Mouse (Mus musculus): ENCODE measurements around the gene Pusl1.

Gene Pusl1

DNA sequence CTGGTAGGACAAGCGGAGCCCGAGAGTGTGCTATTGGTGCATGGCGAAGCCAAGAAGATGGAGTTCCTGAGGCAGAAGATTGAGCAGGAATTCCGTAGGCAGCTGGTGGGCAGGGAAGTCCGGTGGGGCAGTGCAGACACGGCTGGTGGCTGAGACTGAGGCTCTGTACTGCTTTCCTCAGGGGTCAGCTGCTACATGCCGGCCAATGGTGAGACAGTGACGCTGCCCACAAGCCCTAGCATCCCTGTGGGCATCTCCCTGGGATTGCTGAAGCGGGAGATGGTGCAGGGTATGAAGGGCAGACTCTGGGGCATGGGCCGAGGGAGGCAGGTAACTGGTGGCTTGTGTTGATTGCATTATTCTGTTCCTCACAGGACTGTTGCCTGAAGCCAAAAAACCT is 3.9 kb downstream of the Pusl1 start:
- DNase-seq (ENCODE audit: low spot score in 2 of 2), result no peak

DNA sequence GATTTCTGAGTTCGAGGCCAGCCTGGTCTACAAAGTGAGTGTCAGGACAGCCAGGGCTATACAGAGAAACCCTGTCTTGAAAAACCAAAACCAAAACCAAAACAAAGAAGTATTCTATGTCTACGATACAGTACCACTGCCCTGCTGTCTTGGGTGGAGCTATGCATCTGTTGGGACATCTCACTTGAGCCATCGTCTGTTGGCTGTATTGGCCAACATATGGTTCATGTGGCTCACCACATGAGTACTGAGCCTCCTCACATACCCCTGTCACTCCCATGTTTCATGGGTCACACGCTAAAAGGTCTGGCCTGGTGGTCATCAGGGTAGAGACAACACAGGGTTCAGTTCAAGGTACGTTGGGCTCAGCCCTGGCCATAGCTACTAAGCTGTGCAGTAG is 5.3 kb downstream of the Pusl1 start:
- no peak for DNase-seq (ENCODE audit: low spot score in 2 of 2)

DNA sequence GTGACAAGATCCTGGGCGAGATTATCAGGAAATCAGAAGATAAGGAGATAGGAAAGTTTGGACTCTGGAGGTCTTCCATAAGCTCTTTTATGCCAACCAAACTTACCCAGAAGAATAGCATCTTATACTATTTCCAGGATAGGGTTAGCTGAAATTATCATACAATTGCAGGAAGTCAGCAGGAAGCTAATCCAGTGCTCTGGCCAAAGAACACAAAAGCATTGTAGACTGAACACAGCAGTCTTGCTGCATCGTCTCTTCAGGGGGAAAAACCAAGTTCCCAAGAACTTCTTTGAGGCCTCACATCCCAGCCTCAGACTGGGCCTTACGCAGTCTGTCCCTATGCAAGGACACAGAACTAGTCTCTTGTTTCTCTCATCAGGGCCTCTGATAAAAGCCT is 8.0 kb downstream of the Pusl1 start:
- DNase-seq (ENCODE audit: low spot score in 2 of 2), result no peak

DNA sequence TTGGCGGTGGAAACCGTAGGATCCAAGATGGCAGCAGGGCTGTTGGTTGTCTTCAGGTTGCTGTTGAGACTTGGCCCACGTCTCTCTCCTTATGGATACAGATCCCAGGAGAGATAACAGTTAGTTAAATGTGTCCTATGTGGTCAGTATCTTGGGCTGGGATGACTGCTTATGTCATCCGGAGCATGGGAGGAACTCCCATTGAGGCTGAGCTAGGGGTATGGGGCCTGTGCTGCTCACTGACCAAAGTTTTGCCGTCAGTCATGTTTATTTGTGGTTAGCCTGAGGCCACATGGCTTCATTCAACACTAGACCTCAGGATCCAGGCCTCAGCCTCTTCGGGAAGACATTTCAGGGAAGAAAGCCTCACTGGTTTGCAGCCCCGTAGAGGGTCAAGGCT is 20.2 kb downstream of the Pusl1 start:
- no peak for DNase-seq (ENCODE audit: low spot score in 2 of 2)

DNA sequence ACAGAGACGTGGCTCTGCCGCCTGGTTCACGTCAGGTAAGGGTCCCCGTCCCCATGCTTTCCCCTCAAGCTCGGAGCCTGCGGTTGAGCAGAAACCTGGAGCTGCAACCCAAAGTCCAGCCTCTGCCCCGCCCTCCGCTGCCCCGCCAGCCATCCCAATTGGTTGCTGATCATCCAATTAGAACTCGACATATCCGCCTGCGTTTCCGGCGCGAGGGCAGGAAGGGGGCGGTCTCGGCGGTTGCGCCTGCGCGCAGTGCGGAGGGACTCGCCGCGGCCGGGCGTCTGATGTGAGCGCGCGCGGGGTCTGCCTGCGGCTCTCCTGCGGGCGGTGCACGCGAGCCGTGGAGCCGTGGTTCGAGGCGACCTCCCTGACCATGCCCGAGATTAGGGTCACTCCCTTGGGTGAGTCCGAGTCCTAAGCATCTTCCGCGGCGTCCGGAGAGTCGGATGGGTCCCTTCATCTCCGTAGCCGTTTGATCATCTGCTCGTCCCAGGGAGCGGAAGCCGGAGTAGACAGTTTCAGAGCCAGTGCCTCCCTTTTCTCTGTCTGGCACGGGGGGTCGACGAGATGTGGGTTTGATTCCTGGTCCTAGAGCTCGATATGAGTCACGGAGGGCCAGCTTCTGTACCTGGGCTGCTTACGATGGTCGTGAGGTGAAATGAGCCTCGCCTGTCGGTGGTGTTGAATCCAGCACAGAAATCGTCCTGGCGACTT is 22.1 kb downstream of the Pusl1 start, which contains the start of the genes Cptp and Ints11:
Gene Cptp (minus strand): TSS at position 124 of the 717 bp plus-strand sequence.
Gene Ints11 (plus strand): TSS at position 230 of the 717 bp plus-strand sequence.
- DNase-seq (ENCODE audit: low spot score in 2 of 2), result peak; percentile 90 to 95

DNA sequence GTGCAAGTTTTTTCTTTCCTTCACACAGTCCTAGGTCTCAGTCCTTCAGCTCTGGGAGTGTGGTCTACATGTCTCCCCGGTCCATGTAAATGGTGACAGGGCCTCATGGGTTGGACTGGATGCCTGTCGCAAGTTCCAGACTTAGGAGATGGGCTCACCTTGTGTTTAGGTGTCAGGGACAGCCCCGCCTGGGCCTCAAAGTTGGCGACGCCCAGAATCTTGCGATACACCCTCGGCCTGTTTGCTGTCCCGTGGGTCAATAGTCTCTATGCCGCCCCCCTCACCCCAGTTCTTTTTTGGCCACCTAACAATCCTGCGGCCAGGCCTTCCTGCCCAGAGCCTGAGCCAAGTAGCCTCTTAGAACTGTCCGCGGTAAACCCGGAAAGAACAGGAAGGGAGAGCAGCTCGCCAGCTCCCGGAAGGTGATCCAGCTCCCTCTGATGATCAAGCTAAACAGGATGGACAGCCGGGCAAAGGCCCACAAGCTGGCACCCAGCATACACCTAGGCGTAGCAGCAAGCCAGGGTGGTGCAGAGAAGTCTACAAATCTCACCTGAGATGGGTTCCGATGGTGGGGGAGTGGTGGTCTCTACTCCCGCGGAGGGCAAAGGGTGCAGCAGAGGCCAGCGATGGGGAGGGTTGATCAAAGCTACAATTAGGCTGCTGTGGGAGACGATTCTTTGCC is 22.8 kb downstream of the Pusl1 start:
- DNase-seq (ENCODE audit: low spot score in 2 of 2), result no peak

DNA sequence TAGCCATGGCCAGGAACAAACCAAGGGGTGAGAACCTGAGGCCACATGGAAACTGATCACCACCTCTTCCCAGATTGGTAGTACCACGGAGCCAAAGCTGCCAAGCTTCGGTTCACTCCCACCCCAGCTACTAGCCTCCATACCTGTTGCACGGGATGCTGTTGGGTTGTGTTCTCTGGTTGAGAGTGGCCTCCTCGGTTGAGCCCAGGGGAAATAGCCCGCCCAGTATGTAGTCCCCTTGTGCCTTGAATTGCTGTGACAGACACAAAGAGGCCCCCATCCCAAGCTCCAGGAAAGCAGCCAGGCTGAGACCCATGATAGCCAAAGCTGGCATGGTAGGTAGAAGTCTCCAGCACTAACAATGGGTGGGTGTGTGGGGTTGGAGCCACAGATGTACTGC is 28.6 kb downstream of the Pusl1 start, which contains the start of gene Tas1r3:
Gene Tas1r3 (minus strand): TSS at position 362 of the 400 bp plus-strand sequence.
- no peak for DNase-seq (ENCODE audit: low spot score in 2 of 2)

DNA sequence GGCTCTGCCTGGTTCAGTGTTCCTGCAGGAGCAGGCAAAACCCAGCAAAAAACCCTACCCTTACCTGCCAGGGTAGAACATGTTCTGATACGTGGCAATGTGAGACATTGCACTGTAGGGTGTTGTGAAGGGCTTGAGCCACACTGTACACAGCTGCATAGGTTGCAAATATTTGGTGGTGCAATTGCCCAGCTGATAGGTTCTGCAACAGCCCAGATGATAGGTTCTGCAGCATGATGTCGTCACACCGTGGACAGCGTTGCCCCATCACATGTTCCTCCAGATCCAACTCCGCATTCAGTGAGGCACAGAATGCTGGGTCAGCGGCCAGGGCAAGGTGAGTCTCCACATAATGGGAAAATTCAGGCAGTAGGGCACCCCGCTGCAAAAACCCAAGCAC is 29.8 kb downstream of the Pusl1 start:
- no peak for DNase-seq (ENCODE audit: low spot score in 2 of 2)

DNA sequence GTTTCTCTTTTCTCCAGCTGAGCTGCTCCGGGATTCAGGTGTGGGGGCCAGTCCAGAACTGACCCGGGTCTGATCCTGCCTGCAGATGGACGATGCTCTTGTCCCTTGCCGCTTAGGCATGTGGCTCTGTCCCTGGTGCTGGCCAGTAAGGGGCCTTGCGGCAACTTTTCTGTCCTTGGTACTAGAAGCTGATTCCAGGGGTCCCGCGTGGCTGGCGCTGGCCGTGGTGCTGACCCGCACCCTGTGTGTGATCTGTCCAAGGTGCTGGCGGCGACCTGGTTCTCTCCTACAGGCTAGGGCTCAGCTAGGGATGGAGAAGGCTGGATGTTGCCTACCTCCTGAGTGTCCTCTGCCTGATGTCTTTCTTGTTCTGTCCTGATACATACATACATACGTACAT is 32.3 kb downstream of the Pusl1 start:
- DNase-seq (ENCODE audit: low spot score in 2 of 2), result peak in 1 of 2 experiments; percentile 37

DNA sequence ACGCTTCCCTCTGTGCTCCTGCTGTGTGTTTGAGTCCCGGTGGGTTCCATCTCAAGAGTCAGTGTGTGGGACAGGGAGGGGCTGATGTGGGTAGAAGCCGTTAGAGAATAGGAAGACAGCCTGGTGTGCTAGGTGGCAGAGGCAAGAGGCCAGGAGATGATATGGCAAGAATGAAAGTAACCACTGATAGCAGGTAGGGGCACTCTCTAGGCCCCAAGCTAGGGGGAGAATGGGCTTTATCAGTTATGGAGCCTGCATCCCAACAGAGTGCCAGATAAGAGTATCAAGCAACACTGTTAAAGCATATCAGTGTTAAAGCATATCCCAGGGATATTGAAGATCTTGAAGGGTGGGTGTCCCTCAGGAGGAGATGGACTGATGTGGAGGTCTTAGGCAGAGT is 34.7 kb downstream of the Pusl1 start:
- DNase-seq (ENCODE audit: low spot score in 2 of 2), result no peak

DNA sequence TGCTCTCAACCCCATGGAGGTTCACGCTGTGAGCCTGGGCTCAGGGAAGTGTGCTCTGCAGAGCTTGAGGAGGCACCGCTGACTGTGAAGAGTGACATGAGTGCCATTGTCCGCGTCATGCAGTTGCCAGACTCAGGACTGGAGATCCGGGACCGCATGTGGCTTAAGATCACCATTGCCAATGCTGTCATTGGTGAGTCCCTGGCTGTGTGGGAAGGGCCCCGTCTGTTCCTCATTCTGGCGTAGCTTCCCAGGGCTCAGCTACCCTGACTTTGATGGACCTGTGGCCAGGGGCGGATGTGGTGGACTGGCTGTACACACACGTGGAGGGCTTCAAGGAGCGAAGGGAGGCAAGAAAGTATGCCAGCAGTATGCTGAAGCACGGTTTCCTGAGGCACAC is 35.5 kb downstream of the Pusl1 start:
- DNase-seq (ENCODE audit: low spot score in 2 of 2), result no peak

DNA sequence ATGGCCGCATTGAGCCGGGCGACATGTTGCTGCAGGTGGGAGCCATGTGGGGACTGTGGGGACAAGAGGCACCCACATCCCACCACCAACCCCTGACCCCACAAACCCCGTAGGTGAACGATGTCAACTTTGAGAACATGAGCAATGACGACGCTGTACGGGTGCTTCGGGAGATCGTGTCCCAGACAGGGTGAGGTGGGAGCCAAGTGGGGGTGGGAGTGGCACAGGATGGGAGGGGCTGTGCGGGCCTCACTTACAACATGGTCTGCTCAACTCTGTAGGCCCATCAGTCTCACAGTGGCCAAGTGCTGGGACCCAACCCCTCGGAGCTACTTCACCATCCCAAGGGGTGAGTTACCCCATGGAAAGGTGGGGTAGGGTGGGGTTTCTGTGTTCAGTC is 36.6 kb downstream of the Pusl1 start:
- DNase-seq (ENCODE audit: low spot score in 2 of 2), result no peak

DNA sequence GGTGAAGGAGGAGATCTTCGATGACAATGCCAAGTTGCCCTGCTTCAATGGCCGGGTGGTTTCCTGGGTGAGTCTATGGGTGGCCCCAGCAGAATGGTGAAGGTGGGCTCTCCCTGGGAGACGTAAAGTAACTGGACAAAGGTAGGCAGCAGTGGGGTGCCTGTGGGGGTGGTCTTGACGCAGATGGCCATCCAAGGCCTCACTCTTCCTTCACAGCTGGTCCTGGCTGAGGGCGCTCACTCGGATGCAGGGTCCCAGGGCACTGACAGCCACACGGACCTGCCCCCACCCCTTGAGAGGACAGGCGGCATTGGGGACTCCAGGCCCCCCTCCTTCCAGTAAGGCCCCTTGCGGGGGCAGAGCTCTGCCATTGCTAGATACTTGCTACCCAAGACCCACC is 38.2 kb downstream of the Pusl1 start:
- DNase-seq (ENCODE audit: low spot score in 2 of 2), result no peak

DNA sequence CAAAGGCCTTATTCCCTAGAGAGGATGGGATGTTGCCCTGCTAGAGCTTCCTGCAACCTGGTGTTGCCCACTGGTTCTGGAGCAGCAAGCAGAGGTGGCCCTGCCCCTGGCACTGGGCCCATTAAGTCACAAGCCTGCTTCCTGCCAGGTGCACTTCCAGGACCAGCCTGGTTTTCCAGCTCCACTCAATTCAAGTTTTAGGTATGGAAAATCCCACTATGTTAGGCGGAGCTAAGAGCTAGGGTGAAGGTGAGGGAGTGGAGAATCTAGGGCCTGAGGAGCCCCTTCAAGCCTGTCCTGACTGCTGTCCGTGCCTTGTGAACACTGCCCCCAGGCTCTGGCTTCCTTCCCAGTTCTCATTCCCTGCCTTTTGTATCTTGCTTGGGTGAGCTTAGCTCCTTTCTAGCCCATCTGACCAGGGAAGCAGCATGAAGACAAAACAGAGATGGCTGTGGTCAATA is 39.6 kb downstream of the Pusl1 start:
- DNase-seq (ENCODE audit: low spot score in 2 of 2), result no peak

DNA sequence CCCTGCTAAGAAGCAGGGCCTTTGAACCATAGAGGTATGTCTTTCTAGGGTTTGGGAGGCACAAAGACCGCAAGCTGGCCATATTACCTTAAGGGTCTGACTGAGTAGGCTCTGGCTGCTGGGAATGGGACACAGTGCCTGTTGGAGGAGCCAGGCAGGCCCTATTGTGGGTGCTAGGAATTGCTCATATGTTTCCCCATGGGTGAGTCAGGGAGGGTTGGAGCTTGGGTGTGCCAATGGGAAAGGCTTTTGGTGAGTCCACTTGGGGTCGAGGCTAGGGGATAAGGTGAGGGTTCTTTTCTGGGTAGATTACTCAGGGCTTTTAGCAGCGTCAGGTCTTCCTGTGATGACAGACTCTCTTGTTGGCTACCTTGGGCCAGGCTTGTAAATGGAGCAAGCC is 40.2 kb downstream of the Pusl1 start:
- no peak for DNase-seq (ENCODE audit: low spot score in 2 of 2)

DNA sequence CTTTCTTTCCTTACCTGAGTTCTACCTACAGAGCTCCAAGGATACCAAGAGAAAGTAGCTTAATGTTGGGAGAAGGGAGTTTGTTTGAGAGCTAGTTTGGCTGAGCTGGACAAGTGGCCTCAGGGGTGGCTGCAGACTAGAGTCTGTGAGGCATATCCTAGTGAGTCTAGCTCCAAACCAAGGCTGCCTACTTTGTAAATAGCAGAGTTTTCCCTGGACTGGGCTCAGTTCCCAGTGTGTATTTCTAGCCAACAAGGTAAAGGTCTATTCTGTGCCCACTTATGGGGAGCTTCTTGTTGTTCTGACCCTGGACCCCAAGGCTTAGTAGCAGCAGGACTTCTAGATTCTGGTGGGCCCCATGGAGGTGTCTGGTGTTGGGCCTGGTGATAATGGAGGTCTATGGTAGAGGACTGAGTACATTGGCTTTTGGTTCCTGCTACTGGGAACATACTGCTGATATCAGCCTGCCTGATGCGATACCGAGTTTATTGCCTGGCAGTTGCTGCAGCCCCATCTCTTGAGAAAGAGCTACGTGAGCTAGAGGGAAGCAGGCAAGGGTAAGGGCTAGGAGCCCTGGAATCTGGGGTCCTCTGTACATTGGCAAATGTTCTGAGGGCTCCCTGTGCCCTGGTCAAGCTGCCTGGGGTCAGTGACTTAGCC is 41.7 kb downstream of the Pusl1 start:
- DNase-seq (ENCODE audit: low spot score in 2 of 2), result no peak

DNA sequence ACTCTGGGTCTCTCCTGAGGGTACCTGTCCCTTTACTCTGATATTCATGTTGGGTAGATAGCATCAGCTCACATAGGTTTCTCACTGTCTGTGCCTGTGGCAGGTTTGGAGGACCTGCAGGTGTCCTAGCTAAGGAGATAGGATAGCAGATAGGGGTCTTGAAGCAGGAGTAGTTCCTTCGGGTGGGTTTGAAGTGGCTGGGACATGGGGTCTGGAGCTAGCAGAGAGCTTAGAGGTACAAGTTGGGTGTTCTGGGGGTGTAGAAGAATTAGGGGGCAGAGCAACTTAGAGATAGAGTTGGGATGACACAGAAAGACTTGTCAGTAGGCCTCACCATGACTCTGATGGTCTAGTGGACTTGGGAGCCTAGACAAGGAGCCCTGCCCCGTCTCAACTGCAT is 42.2 kb downstream of the Pusl1 start:
- DNase-seq (ENCODE audit: low spot score in 2 of 2), result no peak

DNA sequence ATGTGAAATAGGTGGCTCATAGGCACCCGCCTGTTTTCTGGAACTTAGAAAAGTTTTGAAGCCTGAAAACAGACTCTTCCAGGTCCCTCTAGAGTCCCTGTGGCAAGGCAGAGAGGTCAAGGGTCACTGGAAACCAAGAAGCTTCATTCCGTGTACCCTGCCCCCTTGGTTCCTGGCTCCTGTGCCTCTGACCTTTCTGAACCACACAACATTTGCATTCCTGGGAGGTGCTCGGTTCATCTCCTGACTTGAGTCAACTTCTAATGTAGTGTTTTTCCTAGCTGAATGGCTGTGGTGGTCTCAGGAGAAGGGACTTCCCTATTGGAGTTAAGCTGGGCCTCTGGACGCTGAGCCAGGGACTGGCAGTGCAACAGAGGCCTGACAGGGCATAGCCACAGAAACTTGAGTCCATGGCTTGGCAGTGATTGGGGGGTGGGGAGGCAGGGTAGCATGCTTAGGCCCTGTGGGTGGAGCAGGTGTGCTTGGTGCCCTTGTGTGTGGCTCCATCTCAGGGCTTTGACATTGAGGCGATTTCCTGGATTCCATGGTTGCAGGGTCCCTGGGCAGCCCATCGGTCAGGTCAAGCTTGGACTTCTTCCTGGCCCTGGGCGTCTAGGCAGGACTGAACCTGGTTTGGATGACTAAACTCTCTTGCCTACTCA is 43.0 kb downstream of the Pusl1 start:
- no peak for DNase-seq (ENCODE audit: low spot score in 2 of 2)

DNA sequence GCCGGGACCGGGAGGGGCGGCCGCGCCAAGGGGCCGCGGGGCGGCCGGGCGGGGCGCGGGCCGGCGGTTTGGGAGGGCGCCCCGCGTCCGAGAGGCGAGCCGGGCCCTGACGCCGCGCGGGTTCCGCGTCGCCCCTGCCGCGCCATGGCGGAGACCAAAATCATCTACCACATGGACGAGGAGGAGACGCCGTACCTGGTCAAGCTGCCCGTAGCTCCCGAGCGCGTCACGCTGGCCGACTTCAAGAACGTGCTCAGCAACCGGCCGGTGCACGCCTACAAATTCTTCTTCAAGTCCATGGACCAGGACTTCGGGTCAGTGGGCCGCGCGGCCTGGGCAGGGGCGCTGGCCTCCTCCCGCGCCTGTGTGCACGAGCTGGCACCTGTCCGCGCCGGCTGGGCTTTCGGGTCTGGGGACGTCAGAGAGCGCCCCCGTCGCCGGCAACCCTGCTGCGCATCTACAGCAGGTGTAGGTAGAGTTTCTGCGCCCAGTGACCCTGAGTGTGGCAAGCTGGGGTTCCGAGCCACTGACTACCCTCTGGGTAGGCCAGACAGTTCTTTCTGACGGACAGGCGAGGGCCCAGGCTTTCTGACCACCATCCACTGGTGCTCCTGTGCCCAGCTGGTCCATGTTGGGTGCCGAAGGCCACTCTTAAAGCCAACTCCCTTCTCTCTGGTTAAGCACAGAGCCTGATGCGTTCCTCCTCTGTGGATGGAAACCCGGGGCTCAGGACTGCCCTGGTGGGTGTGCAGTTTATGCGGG is 43.8 kb downstream of the Pusl1 start:
- DNase-seq (ENCODE audit: low spot score in 2 of 2), result peak in 1 of 2 experiments; percentile 37

DNA sequence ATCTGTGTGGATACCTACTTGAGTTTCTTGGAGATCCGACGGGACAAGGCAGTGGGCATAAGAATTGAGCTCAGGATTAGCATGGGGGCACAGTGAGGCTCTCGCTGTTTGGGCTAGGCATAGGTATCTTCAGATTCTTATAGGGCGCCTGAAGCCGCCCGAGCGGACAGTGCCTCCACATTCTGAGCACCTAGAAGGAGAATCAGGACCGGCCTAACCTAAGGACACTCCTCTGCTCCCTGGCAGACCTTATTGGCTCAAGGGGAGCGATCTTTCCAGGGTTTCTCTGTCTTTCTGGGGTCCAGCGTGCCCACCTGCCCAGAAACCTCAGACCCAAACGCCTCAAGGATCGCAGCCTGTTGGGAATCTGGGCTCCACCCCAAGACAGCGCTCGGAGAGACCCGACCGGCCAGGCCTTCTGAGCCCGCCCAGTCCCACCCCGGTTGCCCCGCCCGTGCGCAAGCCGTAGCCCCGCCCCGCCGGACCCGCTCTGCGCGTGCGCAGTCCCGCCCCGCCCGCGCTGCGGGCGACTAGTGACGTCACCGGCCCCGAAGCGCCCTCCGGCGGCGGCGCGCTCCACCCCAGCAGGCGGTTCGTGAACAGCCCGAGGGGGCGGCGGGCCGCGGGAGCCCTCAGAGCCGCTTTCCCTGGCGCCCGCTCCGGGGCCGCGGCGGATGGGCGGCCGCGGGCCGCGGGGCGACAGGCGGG is 44.6 kb downstream of the Pusl1 start, which contains the start of gene Dvl1:
Gene Dvl1 (plus strand): TSS at position 532 of the 708 bp plus-strand sequence.
- DNase-seq (ENCODE audit: low spot score in 2 of 2), result peak; percentile 97 to 98

DNA sequence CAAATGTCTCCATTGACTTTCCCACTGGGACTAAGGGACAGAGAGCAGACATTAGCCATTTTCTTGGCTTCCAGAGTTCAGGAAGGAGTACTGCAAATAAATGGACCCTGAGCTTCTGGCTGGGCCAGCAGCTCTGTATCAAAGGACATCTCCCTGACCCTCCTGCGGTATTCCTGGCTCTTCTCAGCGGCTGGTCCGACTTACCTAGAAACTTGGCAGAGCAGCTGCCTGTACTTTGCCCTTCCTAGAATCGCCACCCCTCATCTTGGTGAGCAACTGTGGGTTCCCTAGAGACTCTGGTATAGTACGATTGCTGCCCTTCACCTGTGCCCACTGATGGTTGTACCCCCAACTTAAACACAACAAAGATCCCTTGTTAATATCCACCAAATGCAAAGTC is 48.4 kb downstream of the Pusl1 start:
- no peak for DNase-seq (ENCODE audit: low spot score in 2 of 2)

Data from cerebellum, postnatal 4 days (tissue).